Mouse (Mus musculus) hematopoietic stem cell, adult 5-6 weeks (primary cell): ENCODE measurements around the gene Fdx1. TPM values are rescaled to one million over a fixed set of nuclear protein-coding genes. Genes with fewer than 3 reads are reported as not detected.

Source experiments
- ATAC-seq, 2 experiments: fragments of 125-278 bp in 1 of 2; replicated peaks in 1 of 2; 2 replicates each; pipeline ENCODE4 v1.8.0; 2016 to 2017; ENCODE audit warnings: inconsistent platforms in 2 of 2, mild to moderate bottlenecking in 2 of 2, moderate number of reproducible peaks in 2 of 2, low read depth in 1 of 2, moderate TSS enrichment in 1 of 2; ENCODE audit not compliant: low FRiP score in 2 of 2, poor library complexity in 2 of 2, severe bottlenecking in 2 of 2, insufficient read depth in 1 of 2, low TSS enrichment in 1 of 2
- total RNA-seq: library from RNA; stranded (forward); fragments of 172-1452, 232-1000 nt; gene quantifications from 2 replicates; pipeline ENCODE4 v1.2.3, GENCODE M21; 2017

The Fdx1 gene
- total RNA-seq, 1 experiment from 2014 or later = 10.7 TPM

DNA sequence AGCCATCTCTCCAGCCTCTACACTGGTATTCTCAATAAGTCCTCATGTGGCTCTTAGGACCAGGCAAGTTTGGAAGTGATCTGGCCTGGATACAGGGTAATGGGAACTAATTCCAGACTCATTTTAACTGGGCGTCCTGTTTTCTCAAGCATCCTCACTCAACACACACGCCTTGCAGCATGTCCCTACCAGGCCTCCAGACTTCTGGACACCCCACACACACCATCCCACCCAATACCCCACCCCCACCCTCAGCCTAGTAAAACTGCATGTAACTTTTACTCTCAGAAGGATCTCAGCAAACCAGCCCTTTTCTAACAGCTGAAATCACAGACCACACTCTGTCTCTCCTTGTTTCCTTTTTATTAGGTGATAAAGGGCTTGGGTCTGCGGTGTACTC, 35.7 kb downstream of the Fdx1 start:
- no peak for ATAC-seq

DNA sequence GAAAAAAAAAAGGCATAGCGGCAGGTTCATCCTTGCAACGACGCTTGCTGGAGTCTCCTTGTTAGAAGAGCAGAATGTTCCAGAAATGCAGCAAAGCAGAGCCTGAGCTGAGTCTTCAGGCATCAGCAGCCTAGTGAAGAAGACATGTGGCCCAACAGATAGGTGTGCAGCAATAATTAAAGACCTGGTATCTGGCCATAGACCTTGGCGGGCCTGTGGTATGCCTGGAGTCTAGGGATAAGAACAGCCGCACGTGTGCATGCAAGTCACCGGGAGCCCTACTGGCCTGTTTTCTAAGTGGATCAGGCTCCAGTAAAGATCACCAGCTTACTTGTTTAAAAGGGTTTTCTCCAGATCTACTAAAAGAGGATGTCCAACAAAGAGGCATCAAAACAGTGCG, 36.7 kb downstream of the Fdx1 start:
- ATAC-seq = no peak

DNA sequence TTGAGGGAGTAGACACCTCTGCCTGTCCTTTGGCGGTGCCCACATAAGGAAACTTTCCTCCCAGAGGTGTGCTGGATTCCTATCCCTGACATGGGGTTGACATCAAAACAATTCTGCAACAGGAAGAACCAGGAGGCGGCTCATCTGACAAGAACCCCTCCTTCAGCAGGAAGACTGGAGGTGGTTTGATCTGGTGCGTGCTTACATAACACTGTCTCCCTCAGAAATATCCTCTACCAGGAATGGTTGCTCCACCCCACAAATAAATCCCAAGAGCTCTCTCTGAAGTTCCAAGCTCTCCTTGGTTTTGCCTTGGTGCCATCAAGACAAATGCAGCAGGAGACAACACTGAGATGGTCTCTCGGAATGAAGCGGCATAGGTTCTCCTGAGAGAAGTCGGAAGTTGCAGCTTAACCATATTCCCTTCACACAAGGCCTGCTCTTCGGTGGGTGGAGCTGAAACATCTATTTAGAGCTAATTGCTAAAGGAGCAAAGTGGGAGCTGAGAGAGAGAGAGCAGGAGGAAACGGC, 38.7 kb downstream of the Fdx1 start:
- ATAC-seq = no peak

DNA sequence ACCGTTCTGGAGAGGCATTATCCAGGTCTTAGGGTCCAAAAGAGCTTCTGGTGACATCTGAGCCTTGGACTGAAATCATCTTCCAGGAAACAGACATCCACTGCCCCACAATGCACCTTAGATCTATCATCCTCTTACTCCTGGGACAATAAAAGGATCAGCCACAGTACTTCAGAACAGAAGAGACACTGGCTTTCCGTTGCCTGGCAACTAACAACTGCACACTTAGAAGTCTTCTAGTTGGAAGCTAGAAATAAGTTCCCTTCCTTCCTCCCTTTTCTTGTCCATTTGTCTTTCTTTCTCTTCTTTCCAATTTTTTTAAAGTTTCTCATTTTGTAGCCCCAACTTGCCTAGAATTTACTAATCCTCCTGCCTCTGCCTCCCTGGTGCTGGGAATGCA, 40.6 kb downstream of the Fdx1 start:
- no peak for ATAC-seq

DNA sequence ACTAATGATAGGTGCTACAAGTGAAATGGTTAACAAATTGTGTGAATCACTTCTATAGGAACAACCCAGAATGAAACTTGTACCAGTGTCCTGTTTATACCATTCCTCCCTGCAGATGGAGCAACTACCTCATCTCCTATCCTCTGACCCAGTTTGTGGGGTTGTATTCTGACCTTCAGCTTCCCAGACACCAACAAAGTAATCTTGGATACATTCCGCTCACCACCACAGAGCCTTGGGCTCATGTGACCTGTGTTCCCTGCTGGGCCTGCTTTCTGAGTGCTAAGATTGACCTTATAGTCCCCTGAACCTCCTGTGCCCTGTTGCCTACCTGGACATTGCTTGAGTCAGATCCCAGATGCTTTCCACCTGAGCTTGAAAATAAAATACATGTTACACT, 47.8 kb downstream of the Fdx1 start:
- ATAC-seq = no peak

DNA sequence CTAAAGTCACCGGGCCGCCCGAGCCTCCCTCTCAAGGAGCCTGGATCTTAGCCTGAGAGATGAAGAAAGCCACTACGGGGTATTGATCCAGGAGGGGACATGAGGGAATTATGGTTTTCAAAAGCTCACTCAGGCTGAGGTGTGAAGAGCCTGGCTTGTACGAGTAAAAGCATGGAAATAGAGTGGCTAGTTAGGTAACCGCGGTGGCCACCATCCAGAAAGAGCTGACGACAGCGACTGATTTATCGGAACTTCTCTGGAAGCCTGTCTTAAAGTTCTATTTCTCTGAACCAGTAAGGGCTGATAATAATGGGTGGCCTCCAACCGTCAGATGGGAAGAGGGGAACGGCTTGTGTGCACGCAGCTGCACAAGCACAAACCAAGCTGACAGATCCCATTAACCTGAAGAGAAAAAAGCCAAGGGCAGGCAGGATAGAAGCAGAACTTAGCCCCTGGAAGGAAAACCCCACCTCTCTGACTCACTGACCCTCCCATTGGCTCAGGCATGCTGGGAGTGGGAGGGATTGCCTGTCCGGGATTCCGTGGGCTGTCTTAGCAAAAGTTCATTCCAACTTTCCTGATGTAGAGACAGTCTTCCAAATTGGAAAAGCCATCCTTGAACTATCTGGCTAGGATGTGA, 48.8 kb downstream of the Fdx1 start:
- no peak for ATAC-seq

- ATAC-seq = peak; percentile 97 to 98
Measured at GRCm38 (mm10) chr9:51908838-51909237, 54.5 kb downstream of the Fdx1 start.

GRCm38 (mm10) chr9:51908255-51908654, 55.1 kb downstream of the Fdx1 start:
- no peak for ATAC-seq

DNA sequence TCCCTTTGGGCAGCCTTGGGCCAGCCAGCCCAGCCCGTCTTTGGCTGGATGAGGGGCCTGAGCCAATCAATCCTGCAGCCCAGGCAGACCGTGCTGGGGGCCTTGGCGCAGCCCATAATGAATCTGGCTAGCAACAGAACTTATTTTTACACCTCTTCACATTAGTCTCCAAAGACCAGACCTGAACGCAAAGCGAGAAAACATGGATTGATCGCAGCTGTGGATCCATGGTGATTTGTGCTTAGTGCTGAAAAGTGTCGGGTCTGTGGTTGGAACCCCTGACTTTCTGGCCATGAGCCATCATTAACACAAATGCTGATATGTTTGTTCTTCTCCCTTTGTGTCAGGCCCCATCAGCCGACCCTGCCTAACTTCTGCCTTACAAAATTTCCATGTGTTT, 56.4 kb downstream of the Fdx1 start:
- ATAC-seq = no peak

Other genes starting within 250 kb of the Fdx1 start
- 0.06 TPM in 1 of 2 replicates, not detected in the other for gene Arhgap20, start 198.2 kb downstream of the Fdx1 start, total RNA-seq
- gene Rdx, start 83.6 kb upstream of the Fdx1 start, total RNA-seq = 193 and 245 TPM in 2 replicates
- 11.0 and 12.0 TPM in 2 replicates for gene Zc3h12c, start 205.0 kb upstream of the Fdx1 start, total RNA-seq